Mouse (Mus musculus) hindbrain, embryonic 14.5 days (tissue): ENCODE measurements around the gene Mal. TPM values are rescaled to one million over a fixed set of nuclear protein-coding genes. Genes with fewer than 3 reads are reported as not detected.

Experiments
- ATAC-seq: fragments of 200-750 bp; cut with Nextera tagmentation; 2 replicates; pipeline ENCODE4 v1.8.0; 2017; ENCODE audit warnings: moderate number of reproducible peaks, mild to moderate bottlenecking, moderate TSS enrichment, moderate library complexity; ENCODE audit not compliant: low FRiP score
- DNase-seq: peaks from one replicate; pipeline ENCODE4 v3.0.0-alpha.2; 2015; ENCODE audit warnings: low spot score
- H3K27ac ChIP-seq: fragments of 300-500 bp; sonication (generic); 2 replicates; pipeline ENCODE4 v1.5.1; 2014; ENCODE audit warnings: mild to moderate bottlenecking, moderate library complexity
- H3K27me3 ChIP-seq: fragments of 300-500 bp; sonication (generic); 2 replicates; pipeline ENCODE4 v1.6.1; 2014; ENCODE audit warnings: mild to moderate bottlenecking, low read length, mixed read lengths; ENCODE audit not compliant: control insufficient read depth, insufficient read depth
- H3K36me3 ChIP-seq: fragments of 300-500 bp; sonication (generic); replicated peaks from 2 replicates; pipeline ENCODE4 v1.6.1; 2014; ENCODE audit not compliant: control insufficient read depth, insufficient read depth
- H3K4me1 ChIP-seq: fragments of 300-500 bp; sonication (generic); replicated peaks from 2 replicates; pipeline ENCODE4 v1.6.1; 2014; ENCODE audit warnings: antibody characterized with exemption, low read length, mixed read lengths; ENCODE audit not compliant: control insufficient read depth, insufficient read depth
- H3K4me2 ChIP-seq: fragments of 300-500 bp; sonication (generic); replicated peaks from 2 replicates; pipeline ENCODE4 v1.6.1; 2014; ENCODE audit warnings: mild to moderate bottlenecking, moderate library complexity
- H3K4me3 ChIP-seq: fragments of 300-500 bp; sonication (generic); replicated peaks from 2 replicates; pipeline ENCODE4 v1.5.1; 2014; ENCODE audit warnings: mild to moderate bottlenecking, low read length
- H3K9ac ChIP-seq: fragments of 300-500 bp; sonication (generic); 2 replicates; pipeline ENCODE4 v1.6.1; 2014
- H3K9me3 ChIP-seq: fragments of 300-500 bp; sonication (generic); 2 replicates; pipeline ENCODE4 v1.6.1; 2016; ENCODE audit warnings: low read length; ENCODE audit not compliant: control insufficient read depth
- WGBS: fragments of 180-500 bp; shearing (Covaris S2); extraction: QIAGEN DNeasy Blood & Tissue Kit; methylation state at CpG from one replicate; pipeline ENCODE4 v1.1.7; 2014; 5-methylcytosine and 5-hydroxymethylcytosine counted together
- polyA plus RNA-seq: library from polyadenylated mRNA; unstranded; fragments of >200 nt; fragmentation: Nextera tagmentation; extraction: Ambion mirVana; gene quantifications from 2 replicates; pipeline ENCODE4 v1.2.1, GENCODE M21; 2014

The Mal gene
- polyA plus RNA-seq, 1 experiment from 2014 or later: 3.7 TPM

DNA sequence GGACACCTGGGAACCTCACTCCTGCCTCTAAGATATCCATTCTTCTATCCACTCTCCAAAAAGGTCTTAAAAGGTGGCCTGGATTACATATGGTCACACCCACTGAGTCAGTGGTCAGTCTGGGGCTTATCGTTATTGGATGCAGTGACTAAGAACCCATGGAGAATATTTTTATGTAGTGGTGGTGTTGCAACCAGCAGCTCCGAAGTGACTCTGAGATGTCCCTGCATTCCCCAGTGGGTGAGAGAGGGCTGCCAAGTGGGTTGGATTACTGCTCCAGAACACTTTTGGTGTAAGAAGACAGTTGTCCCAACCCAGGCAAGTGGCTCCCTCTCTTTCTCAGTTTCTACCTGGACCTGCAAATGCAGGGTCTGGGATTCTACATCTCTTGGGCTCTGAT lies 3.7 kb downstream of the Mal start:
- DNase-seq (no peak), ATAC-seq (no peak)
- Histone ChIP-seq H3K9ac (no peak overlapping the region), H3K27ac (no peak overlapping the region), H3K9me3 (no peaks in the 10 kb centered on the region), H3K4me1 (peaks cover 8% of the 10 kb centered on the region), H3K4me2 (no peak overlapping the region), H3K36me3 (no peaks in the 10 kb centered on the region), H3K4me3 (no peak overlapping the region), H3K27me3 (peaks cover 47% of the 10 kb centered on the region)
- WGBS: 88% methylated on average over 2 of the region's 2 CpGs

DNA sequence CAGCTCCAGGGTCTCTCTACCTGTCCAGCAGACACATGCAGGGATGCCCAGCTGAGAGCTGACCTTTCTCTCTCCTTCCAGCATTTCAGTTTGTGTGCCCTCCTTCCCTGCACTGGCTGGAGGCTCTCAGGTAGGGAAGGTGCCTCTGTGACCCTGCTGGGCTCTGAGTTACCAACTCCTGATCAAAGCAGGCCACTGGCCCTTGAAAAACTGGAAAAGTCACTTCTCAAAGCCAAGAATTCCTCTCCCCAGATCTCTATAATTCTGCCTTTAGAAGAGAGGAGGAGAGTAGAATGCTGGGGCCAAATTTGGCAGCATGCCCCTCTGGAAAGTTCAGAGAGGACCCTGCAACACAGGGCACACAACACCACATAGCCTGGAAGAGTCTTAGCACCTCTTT lies 4.2 kb downstream of the Mal start:
- Histone ChIP-seq H3K27ac (no peak overlapping the region), H3K27me3 (peaks cover 42% of the 10 kb centered on the region)
- ATAC-seq: no peak

DNA sequence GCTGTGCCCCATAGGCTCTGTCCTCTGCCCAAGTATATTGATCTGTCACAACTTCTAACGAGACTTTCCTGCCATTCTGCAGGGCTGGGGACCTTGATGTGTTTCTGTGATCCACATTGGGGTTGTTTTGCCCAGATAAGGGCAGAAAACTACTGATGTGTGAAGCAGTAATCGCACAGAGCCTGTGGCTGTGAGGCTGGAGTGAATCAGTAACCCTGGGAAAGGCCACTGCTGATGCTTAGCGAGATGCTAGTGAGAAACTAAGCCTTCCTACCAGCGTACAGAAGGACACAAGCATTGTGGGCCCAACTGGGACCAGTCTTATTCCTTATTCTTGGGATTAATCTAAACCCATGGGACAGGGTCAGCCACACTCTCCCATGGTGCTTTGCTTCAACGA lies 4.9 kb downstream of the Mal start:
- H3K27ac ChIP-seq: no peak overlapping the region
- H3K9ac ChIP-seq: no peak overlapping the region
- DNase-seq (no peak), ATAC-seq (no peak)
- no peak overlapping the region for H3K4me2 ChIP-seq
- H3K4me3 ChIP-seq: no peak overlapping the region
- H3K27me3 ChIP-seq: peaks cover 35% of the 10 kb centered on the region
- WGBS: 72% methylated on average over 5 of the region's 5 CpGs
- no peaks in the 10 kb centered on the region for H3K36me3 ChIP-seq
- H3K4me1 ChIP-seq: peaks cover 7% of the 10 kb centered on the region
- H3K9me3 ChIP-seq: no peaks in the 10 kb centered on the region

More for the DNA sequence above, 4.2 kb downstream of the Mal start:
- H3K4me2 ChIP-seq: no peak overlapping the region
- peaks cover 8% of the 10 kb centered on the region for H3K4me1 ChIP-seq
- no peak overlapping the region for H3K9ac ChIP-seq
- H3K36me3 ChIP-seq: no peaks in the 10 kb centered on the region
- H3K9me3 ChIP-seq: no peaks in the 10 kb centered on the region
- DNase-seq: no peak
- no peak overlapping the region for H3K4me3 ChIP-seq

DNA sequence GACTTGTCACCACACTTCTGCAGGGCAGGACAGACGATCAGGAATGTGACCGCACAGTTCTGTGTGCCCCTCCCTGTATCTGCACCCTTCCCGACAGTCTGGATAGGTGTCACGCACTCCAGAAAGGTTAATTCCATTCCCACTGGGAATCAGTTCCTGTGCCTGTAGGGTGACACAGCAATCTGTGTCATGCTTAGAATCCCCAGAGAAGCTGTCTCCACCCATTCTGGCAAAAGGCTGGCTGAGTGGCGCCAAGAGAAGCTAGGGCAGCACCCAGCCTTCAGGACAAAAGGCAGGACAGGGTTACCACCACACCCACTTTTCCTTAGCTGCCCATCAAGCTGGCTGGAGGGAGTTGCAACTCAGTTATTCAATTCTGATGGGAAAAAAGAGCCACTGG lies 6.6 kb downstream of the Mal start:
- no peak overlapping the region for H3K9ac ChIP-seq
- H3K36me3 ChIP-seq: no peaks in the 10 kb centered on the region
- no peak for ATAC-seq
- no peaks in the 10 kb centered on the region for H3K9me3 ChIP-seq
- H3K27me3 ChIP-seq: peaks cover 18% of the 10 kb centered on the region
- no peak for DNase-seq
- no peak overlapping the region for H3K4me3 ChIP-seq
- no peak overlapping the region for H3K27ac ChIP-seq
- no peaks in the 10 kb centered on the region for H3K4me1 ChIP-seq
- 73% methylated on average over 5 of the region's 5 CpGs for WGBS
- no peak overlapping the region for H3K4me2 ChIP-seq

DNA sequence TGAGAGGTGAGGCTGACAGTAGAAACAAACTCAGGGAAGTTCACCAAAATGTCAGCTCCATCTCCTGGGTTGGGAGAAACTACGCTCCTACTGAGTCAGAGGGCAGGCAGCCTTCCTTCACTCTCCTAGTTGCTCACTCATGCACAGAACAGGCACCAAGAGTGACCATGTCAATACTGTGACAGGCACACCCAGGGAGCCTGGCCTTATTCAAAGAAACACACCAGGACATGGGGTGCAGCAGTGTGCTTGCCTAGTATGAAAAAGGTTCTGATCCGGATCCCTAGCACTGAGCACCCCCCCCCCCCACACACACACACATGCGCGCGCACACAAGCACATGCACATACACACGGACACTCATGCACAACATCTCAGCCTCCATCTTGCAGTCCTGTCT lies 8.3 kb downstream of the Mal start:
- H3K9ac ChIP-seq: no peak overlapping the region
- no peak; the same call in 1 of the 2 replicates for ATAC-seq
- 86% methylated on average over 6 of the region's 6 CpGs for WGBS

DNA sequence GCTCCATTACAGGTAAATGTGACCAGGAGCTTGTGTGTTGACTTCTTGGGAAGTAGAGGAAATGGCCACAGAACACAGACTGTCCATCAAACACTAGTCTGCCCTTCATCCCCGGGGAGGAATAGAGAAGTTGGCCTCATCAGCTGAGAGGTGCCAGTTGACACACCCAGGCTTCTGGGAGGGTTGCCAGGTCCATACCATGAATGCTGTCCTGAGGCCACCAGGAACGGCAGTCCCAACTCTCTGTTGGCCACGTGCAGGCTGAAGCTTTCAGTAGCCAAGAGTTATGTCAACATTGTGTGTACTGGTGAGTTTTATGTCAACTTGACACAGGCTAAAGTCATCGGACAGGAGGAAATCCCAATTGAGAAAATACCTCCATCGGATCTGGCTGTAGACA lies 9.6 kb downstream of the Mal start:
- Histone ChIP-seq H3K4me2 (no peak overlapping the region), H3K9ac (no peak overlapping the region), H3K4me3 (no peak overlapping the region), H3K27ac (no peak overlapping the region), H3K9me3 (no peaks in the 10 kb centered on the region), H3K27me3 (0 out of 2 replicates have a peak, but pooled peaks cover 2% of the 10 kb centered on the region), H3K4me1 (no peaks in the 10 kb centered on the region), H3K36me3 (no peaks in the 10 kb centered on the region)
- ATAC-seq: no peak
- WGBS: 79% methylated on average over 5 of the region's 5 CpGs
- DNase-seq: no peak

More for the DNA sequence above, 8.3 kb downstream of the Mal start:
- Histone ChIP-seq H3K27ac (no peak overlapping the region), H3K9me3 (no peaks in the 10 kb centered on the region), H3K36me3 (no peaks in the 10 kb centered on the region), H3K27me3 (0 out of 2 replicates have a peak, but pooled peaks cover 3% of the 10 kb centered on the region), H3K4me3 (no peak overlapping the region), H3K4me1 (no peaks in the 10 kb centered on the region), H3K4me2 (no peak overlapping the region)
- no peak for DNase-seq

DNA sequence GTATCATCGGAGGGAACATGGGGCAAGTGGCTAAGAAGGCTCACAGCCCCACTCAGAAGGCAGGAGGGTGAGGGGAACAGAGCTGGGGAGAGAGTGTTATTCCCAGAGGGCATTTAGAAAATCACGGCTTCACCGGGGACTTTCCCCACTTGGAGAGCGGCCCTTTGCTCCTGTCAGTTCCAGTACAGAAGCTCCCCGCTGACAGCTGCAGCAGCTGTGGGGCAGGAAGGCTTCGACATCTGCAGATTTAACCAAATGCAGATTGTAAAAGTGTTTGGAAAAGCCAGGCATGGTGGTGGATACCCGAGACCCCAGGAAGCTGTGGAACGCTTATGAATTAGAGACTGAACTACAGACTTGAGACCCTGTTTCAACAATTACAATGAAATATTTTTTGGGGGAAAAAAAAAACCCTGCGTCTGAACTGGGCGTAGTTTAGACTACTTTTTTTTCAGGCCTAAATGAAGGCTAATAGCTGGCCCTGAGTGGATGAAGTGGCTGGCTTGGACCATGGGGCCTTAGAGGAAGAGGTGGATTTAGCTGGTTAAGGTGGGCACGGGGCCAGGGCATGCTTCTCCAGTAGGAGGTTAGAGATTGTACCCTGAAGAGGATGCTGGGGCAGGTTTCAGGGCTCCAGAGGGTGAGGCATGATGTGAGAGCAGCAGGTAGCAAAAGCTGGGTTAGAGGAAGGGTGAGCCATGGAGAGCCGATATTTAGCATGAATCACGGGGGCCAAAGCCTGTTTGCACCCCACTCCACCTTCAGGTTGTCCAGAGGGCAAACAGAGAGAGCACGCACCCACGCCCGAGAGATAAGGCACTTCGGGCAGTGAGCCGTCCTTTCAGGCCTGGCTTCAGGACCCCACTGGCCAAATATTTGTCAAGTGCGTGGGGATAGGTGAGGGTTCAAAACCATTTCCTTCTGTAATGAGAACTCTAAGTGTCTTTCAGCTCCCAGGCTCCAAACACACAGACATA lies 12.5 kb downstream of the Mal start:
- H3K36me3 ChIP-seq: no peaks in the 10 kb centered on the region
- no peak overlapping the region for H3K27ac ChIP-seq
- H3K4me3 ChIP-seq: no peak overlapping the region
- no peaks in the 10 kb centered on the region for H3K4me1 ChIP-seq
- H3K27me3 ChIP-seq: no peaks in the 10 kb centered on the region
- no peak overlapping the region for H3K4me2 ChIP-seq
- WGBS: 72% methylated on average over 19 of the region's 19 CpGs
- DNase-seq (no peak), ATAC-seq (no peak)
- no peak overlapping the region for H3K9ac ChIP-seq
- H3K9me3 ChIP-seq: no peaks in the 10 kb centered on the region

DNA sequence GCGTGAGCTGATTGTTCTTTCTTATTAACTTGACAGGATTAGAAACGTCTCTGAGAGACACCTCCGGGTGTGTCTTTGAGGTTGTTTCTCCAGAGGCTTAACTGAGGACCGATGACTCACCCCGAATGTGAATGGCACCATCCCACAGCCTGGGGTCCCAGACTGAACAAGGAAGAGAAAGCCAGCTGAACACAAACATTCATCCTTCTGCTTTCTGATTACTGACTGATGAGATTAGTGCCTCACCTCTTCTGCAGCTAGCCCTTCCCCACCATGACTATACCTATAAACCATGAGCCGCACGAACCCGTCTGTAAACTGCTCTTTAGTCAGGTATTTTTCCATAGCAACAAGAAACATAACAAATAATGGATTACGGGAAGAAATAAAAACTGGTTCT lies 17.5 kb downstream of the Mal start:
- WGBS: 84% methylated on average over 9 of the region's 9 CpGs
- Histone ChIP-seq H3K4me1 (no peaks in the 10 kb centered on the region), H3K4me2 (no peak overlapping the region), H3K9ac (no peak overlapping the region), H3K27me3 (no peaks in the 10 kb centered on the region), H3K4me3 (no peak overlapping the region), H3K27ac (no peak overlapping the region), H3K9me3 (no peaks in the 10 kb centered on the region), H3K36me3 (no peaks in the 10 kb centered on the region)
- ATAC-seq (no peak), DNase-seq (no peak)

DNA sequence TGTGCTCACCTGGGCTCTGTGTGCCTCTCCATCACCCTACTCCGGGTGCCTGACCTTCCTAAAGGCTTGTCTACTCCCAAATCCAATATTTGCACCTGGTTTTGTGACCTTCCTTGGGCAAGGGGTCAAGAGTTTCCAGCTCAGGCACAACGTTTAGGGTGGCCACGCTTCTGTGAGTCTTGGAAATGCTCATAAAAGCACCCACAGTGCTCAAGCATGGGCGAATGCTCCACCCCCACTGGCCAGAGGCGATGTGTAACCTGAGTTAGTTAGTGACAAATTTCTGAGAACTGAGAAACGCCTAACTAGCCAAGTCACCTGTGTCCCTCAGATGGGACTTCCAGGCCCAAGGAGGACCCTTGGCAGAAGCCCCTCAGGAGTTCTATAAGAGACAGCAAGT lies 20.9 kb downstream of the Mal start:
- no peaks in the 10 kb centered on the region for H3K9me3 ChIP-seq
- WGBS: 78% methylated on average over 6 of the region's 6 CpGs
- no peak overlapping the region for H3K4me3 ChIP-seq
- no peak for DNase-seq
- H3K9ac ChIP-seq: no peak overlapping the region
- no peak overlapping the region for H3K27ac ChIP-seq
- no peaks in the 10 kb centered on the region for H3K27me3 ChIP-seq
- ATAC-seq: no peak
- H3K36me3 ChIP-seq: no peaks in the 10 kb centered on the region
- no peak overlapping the region for H3K4me2 ChIP-seq
- H3K4me1 ChIP-seq: no peaks in the 10 kb centered on the region
